31 mouse cellular contexts compared by ENCODE assay signal in genomic region chr17:65586892-65587291, GRCm38 (mm10). TPM values are rescaled to one million over a fixed set of nuclear protein-coding genes. Genes with fewer than 3 reads are reported as not detected.
DNase-seq lines count a peak whose midpoint lies in the region; ATAC-seq and TF ChIP-seq lines count a peak whose summit lies in the region.
"Had no signal": no experiment of that assay in that cellular context is flagged by ENCODE, and none has a peak within 500 bp of the region (broad histone marks: within the 10 kb centered on the region; RNA-seq: fewer than 3 reads in every experiment).

No protein-coding gene starts in this region.

- H3K4me3 ChIP-seq in heart, embryonic 15.5 days, result no peak overlapping the region
- H3K4me3 ChIP-seq in liver, adult 2 months (ENCODE audit: insufficient read depth, low read depth, low read length), result no peak overlapping the region
- no peak overlapping the region for H3K4me3 ChIP-seq in liver, embryonic 11.5 days (ENCODE audit: low read depth, low read length)
- no peak overlapping the region for H3K4me3 ChIP-seq in kidney, embryonic 16.5 days (ENCODE audit: low read length)
- H3K4me3 ChIP-seq: forebrain, embryonic 10.5 days; forebrain, embryonic 13.5 days; hindbrain, embryonic 12.5 days; hindbrain, embryonic 15.5 days had no signal

- no peak for TF ChIP-seq POLR2A in liver, adult 2 months (IDR thresholded peaks at IDR 0.05; ENCODE audit: extremely low read depth, insufficient read depth, low read length)

- no peak overlapping the region for H3K4me2 ChIP-seq in heart, embryonic 15.5 days
- no peak overlapping the region for H3K4me2 ChIP-seq in liver, embryonic 11.5 days
- H3K4me2 ChIP-seq in kidney, embryonic 16.5 days (replicated peaks; ENCODE audit: low read depth, low read length), result no peak overlapping the region
- H3K4me2 ChIP-seq: forebrain, embryonic 13.5 days; heart, embryonic 11.5 days; hindbrain, embryonic 12.5 days; hindbrain, embryonic 15.5 days had no signal

- peaks cover 11% of the 10 kb centered on the region; the same call in 1 of the 2 replicates for H3K79me2 ChIP-seq in liver, adult 2 months (ENCODE audit: control insufficient read depth, insufficient read depth, low read length)

- H3K27ac ChIP-seq in heart, embryonic 15.5 days, result peak overlapping the region; percentile 56
- H3K27ac ChIP-seq in liver, adult 2 months (replicated peaks; ENCODE audit: insufficient read depth, low read depth, low read length), result no peak overlapping the region
- no peak overlapping the region for H3K27ac ChIP-seq in liver, embryonic 11.5 days (ENCODE audit: low read depth, low read length)
- H3K27ac ChIP-seq in kidney, embryonic 16.5 days (ENCODE audit: low read length), result no peak overlapping the region
- H3K27ac ChIP-seq: forebrain, embryonic 10.5 days; forebrain, embryonic 13.5 days; hindbrain, embryonic 12.5 days; hindbrain, embryonic 15.5 days had no signal

- no peak for ATAC-seq in heart, embryonic 15.5 days (replicated peaks; ENCODE audit: insufficient number of reproducible peaks, insufficient read depth, low FRiP score, low read depth)
- no peak for ATAC-seq in liver, embryonic 11.5 days (replicated peaks; ENCODE audit: low FRiP score)
- no peak for ATAC-seq in CD4-positive, CD25-positive, alpha-beta regulatory T cell, adult 4 months
- ATAC-seq in kidney, embryonic 16.5 days (ENCODE audit: low FRiP score, low TSS enrichment), result no peak
- ATAC-seq: forebrain, embryonic 13.5 days; forebrain, embryonic 16.5 days had no signal

- WGBS in heart, embryonic 15.5 days, result 41% methylated on average over 3 of the region's 3 CpGs
- 26% methylated on average over 3 of the region's 3 CpGs for WGBS in liver, adult 2 months
- WGBS in liver, embryonic 11.5 days, result 77% methylated on average over 3 of the region's 3 CpGs
- WGBS in kidney, embryonic 16.5 days, result 91% methylated on average over 3 of the region's 3 CpGs

- peaks cover 6% of the 10 kb centered on the region for H3K4me1 ChIP-seq in heart, embryonic 15.5 days (replicated peaks)
- no peaks in the 10 kb centered on the region for H3K4me1 ChIP-seq in liver, adult 2 months (ENCODE audit: control insufficient read depth, insufficient read depth, low read length)
- peaks cover 2% of the 10 kb centered on the region; the same call in 1 of the 2 replicates for H3K4me1 ChIP-seq in liver, embryonic 11.5 days (replicated peaks; ENCODE audit: control insufficient read depth, insufficient read depth, low read length)
- no peaks in the 10 kb centered on the region for H3K4me1 ChIP-seq in kidney, embryonic 16.5 days (ENCODE audit: insufficient read depth, low read length)
- H3K4me1 ChIP-seq: forebrain, embryonic 10.5 days; forebrain, embryonic 13.5 days; hindbrain, embryonic 12.5 days; hindbrain, embryonic 15.5 days had no signal

- no peak overlapping the region for H3K9ac ChIP-seq in heart, embryonic 15.5 days
- H3K9ac ChIP-seq in liver, adult 2 months (ENCODE audit: low read depth, low read length), result no peak overlapping the region
- no peak overlapping the region for H3K9ac ChIP-seq in liver, embryonic 11.5 days (ENCODE audit: low read depth, low read length)
- H3K9ac ChIP-seq in kidney, embryonic 16.5 days (replicated peaks; ENCODE audit: low read length), result no peak overlapping the region
- H3K9ac ChIP-seq: forebrain, embryonic 13.5 days; hindbrain, embryonic 12.5 days; hindbrain, embryonic 15.5 days had no signal

- no peaks in the 10 kb centered on the region for H3K9me3 ChIP-seq in heart, embryonic 15.5 days (replicated peaks)
- no peaks in the 10 kb centered on the region for H3K9me3 ChIP-seq in liver, embryonic 11.5 days (ENCODE audit: control insufficient read depth, low read length)
- no peaks in the 10 kb centered on the region for H3K9me3 ChIP-seq in kidney, embryonic 16.5 days (ENCODE audit: low read length)
- H3K9me3 ChIP-seq: forebrain, embryonic 10.5 days; forebrain, embryonic 13.5 days; G1E; hindbrain, embryonic 12.5 days; hindbrain, embryonic 15.5 days had no signal

- no peaks in the 10 kb centered on the region for H3K27me3 ChIP-seq in heart, embryonic 15.5 days
- H3K27me3 ChIP-seq in liver, adult 2 months (ENCODE audit: control insufficient read depth, insufficient read depth, low read length), result no peaks in the 10 kb centered on the region
- H3K27me3 ChIP-seq in liver, embryonic 11.5 days (replicated peaks; ENCODE audit: control insufficient read depth, insufficient read depth, low read length), result no peaks in the 10 kb centered on the region
- H3K27me3 ChIP-seq in kidney, embryonic 16.5 days (ENCODE audit: insufficient read depth, low read length), result no peaks in the 10 kb centered on the region
- H3K27me3 ChIP-seq: CH12.LX; forebrain, embryonic 13.5 days; hindbrain, embryonic 12.5 days; hindbrain, embryonic 15.5 days had no signal

- no peak for TF ChIP-seq CTCF in liver, adult 2 months (IDR thresholded peaks at IDR 0.05; ENCODE audit: low read depth, low read length)

- peak; percentile 32 for DNase-seq in adrenal gland, adult 2 months
- DNase-seq in adrenal gland, adult (ENCODE audit: inconsistent age in 2 of 2, low spot score in 1 of 2), result no peak
- DNase-seq in heart, adult 9 months (ENCODE audit: low spot score in 2 of 2), result no peak
- DNase-seq in liver, adult 2 months (ENCODE audit: extremely low read depth, low read depth, low spot score), result peak; percentile 48
- DNase-seq in liver, embryonic 11.5 days (ENCODE audit: low spot score), result no peak
- DNase-seq: adrenal gland, postnatal 10 days; adrenal gland, postnatal 36 days; cerebellum, adult 18-20 months; cerebellum, adult 9-10 months; cerebellum, postnatal 14 days; gastrocnemius, postnatal 10 days; gastrocnemius, postnatal 36 days; kidney, adult 2 months had no signal

- H3K36me3 ChIP-seq in heart, embryonic 15.5 days, result peaks cover 4% of the 10 kb centered on the region
- H3K36me3 ChIP-seq in liver, adult 2 months (ENCODE audit: control insufficient read depth, insufficient read depth, low read length), result peaks cover 22% of the 10 kb centered on the region
- peaks cover 2% of the 10 kb centered on the region; the same call in 1 of the 2 replicates for H3K36me3 ChIP-seq in liver, embryonic 11.5 days (ENCODE audit: control insufficient read depth, insufficient read depth, low read length)
- peaks cover 18% of the 10 kb centered on the region for H3K36me3 ChIP-seq in kidney, embryonic 16.5 days (ENCODE audit: insufficient read depth, low read length)

RNA-seq across cellular contexts. Expression of gene Vapa, which starts 26.5 kb away (rescaled TPM):
- 100 to 1,000 TPM; 131 to 211 TPM for total RNA-seq in adrenal gland, adult 2 months (2021)
- polyA plus RNA-seq in adrenal gland, adult 2 months (2012; rRNA removed), result 122 and 133 TPM in 2 replicates
- polyA plus RNA-seq in heart, embryonic 15.5 days (2015; fragmentation: Nextera tagmentation; extraction: Ambion mirVana), result 154 and 159 TPM in 2 replicates
- total RNA-seq in liver, adult 2 months (2014; rRNA removed), result 48.9 and 51.7 TPM in 2 replicates
- polyA plus RNA-seq in liver, adult 2 months (2012; rRNA removed), result 17.9 and 19.0 TPM in 2 replicates
- polyA plus RNA-seq in liver, embryonic 11.5 days (2014; fragmentation: Nextera tagmentation; extraction: Ambion mirVana), result 158 and 163 TPM in 2 replicates
- polyA plus RNA-seq in CD4-positive, CD25-positive, alpha-beta regulatory T cell, adult 4 months (2017; shearing (Covaris generic)), result 10 to 100 TPM; 24.0 to 50.2 TPM
- polyA plus RNA-seq in kidney, embryonic 16.5 days (2015; fragmentation: Nextera tagmentation; extraction: Ambion mirVana), result 160 and 165 TPM in 2 replicates

RNA-seq across cellular contexts. Expression of gene Tmem232, which starts 46.3 kb away (rescaled TPM):
- not detected for total RNA-seq in adrenal gland, adult 2 months (2021)
- polyA plus RNA-seq in adrenal gland, adult 2 months (2012; rRNA removed), result not detected in 2 replicates
- not detected in 2 replicates for polyA plus RNA-seq in heart, embryonic 15.5 days (2015; fragmentation: Nextera tagmentation; extraction: Ambion mirVana)
- not detected in 2 replicates for total RNA-seq in liver, adult 2 months (2014; rRNA removed)
- not detected in 2 replicates for polyA plus RNA-seq in liver, adult 2 months (2012; rRNA removed)
- not detected in 2 replicates for polyA plus RNA-seq in liver, embryonic 11.5 days (2014; fragmentation: Nextera tagmentation; extraction: Ambion mirVana)
- polyA plus RNA-seq in CD4-positive, CD25-positive, alpha-beta regulatory T cell, adult 4 months (2017; shearing (Covaris generic)), result not detected
- polyA plus RNA-seq in kidney, embryonic 16.5 days (2015; fragmentation: Nextera tagmentation; extraction: Ambion mirVana), result 0.07 TPM in 1 of 2 replicates, not detected in the other
- total RNA-seq: adrenal gland, postnatal 36 days; CH12.LX; G1E; granulocyte monocyte progenitor cell, adult 5-6 weeks; heart, postnatal 25 days; hematopoietic stem cell, adult 5-6 weeks had no signal
- polyA plus RNA-seq: embryonic facial prominence, embryonic 11.5 days; forebrain, embryonic 10.5 days; G1E; intestine, embryonic 14.5 days; kidney, adult 2 months had no signal

RNA-seq across cellular contexts. Expression of gene Txndc2, which starts 55.1 kb away (rescaled TPM):
- total RNA-seq in adrenal gland, adult 2 months (2021), result 10 to 100 TPM; 12.8 to 40.9 TPM
- polyA plus RNA-seq in adrenal gland, adult 2 months (2012; rRNA removed), result 0.19 and 0.61 TPM in 2 replicates
- polyA plus RNA-seq in heart, embryonic 15.5 days (2015; fragmentation: Nextera tagmentation; extraction: Ambion mirVana), result 0.10 TPM in 1 of 2 replicates, not detected in the other
- total RNA-seq in liver, adult 2 months (2014; rRNA removed), result not detected in 2 replicates
- not detected in 2 replicates for polyA plus RNA-seq in liver, adult 2 months (2012; rRNA removed)
- not detected in 2 replicates for polyA plus RNA-seq in liver, embryonic 11.5 days (2014; fragmentation: Nextera tagmentation; extraction: Ambion mirVana)
- not detected for polyA plus RNA-seq in CD4-positive, CD25-positive, alpha-beta regulatory T cell, adult 4 months (2017; shearing (Covaris generic))
- polyA plus RNA-seq in kidney, embryonic 16.5 days (2015; fragmentation: Nextera tagmentation; extraction: Ambion mirVana), result 0.09 TPM in 1 of 2 replicates, not detected in the other
- total RNA-seq: CH12.LX; gastrocnemius, adult 18-20 months; gastrocnemius, postnatal 36 days; granulocyte monocyte progenitor cell, adult 5-6 weeks; heart, postnatal 25 days; hematopoietic stem cell, adult 5-6 weeks had no signal
- polyA plus RNA-seq: embryonic facial prominence, embryonic 14.5 days; forebrain, embryonic 10.5 days; G1E; heart, embryonic 11.5 days; intestine, embryonic 14.5 days had no signal

Comparison
In these comparisons a context has a peak if more than half of its experiments do, and no peak if none do; other contexts are left out.
1. DNase-seq: peak in adrenal gland, adult 2 months (single experiment) and liver, adult 2 months (single experiment); none in adrenal gland, adult (0 of 2), heart, adult 9 months (0 of 2) and liver, embryonic 11.5 days (single experiment).